Mouse (Mus musculus) thymus, adult 2 months (tissue): ENCODE measurements around the gene Tufm.

Experiments
- CTCF ChIP-seq: fragments of 200-500 bp; IDR thresholded peaks from 2 replicates; pipeline ENCODE4 v1.5.1; 2012; ENCODE audit warnings: mild to moderate bottlenecking, control low read depth, low read length, moderate library complexity, borderline replicate concordance; ENCODE audit not compliant: control insufficient read depth, poor library complexity, insufficient read depth; ENCODE audit errors: extremely low read depth
- POLR2A ChIP-seq: fragments of 200-500 bp; IDR thresholded peaks from 2 replicates; pipeline ENCODE4 v1.6.1; 2012; ENCODE audit warnings: mild to moderate bottlenecking, low read length, control low read depth, moderate library complexity; ENCODE audit not compliant: control insufficient read depth, poor library complexity, insufficient read depth; ENCODE audit errors: extremely low read depth

DNA sequence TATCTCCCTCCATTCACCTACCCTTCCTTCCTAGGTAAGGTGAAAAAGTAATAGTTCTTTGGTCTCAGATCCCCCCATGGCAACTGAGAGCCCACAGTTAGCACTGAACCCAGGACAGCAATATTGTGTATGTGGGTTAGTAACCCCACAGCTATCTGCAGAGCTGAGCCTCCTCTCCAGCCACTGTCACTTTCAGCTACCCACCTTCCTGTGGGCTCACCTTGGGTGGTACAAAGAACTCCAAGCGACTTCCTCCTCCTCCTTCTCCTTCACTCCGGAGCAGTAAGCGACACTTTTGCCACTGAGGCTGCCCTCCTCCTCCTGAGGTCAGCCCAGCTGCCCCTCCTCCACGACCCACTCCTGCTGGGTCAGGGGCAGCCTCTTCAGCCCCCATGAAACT, 15.3 kb upstream of the Tufm start:
- no peak for TF ChIP-seq POLR2A
- TF ChIP-seq CTCF: no peak; the same call in 1 of the 2 replicates
